Mouse (Mus musculus): ENCODE data around the gene Nup214. TPM values are rescaled to one million over a fixed set of nuclear protein-coding genes. Genes with fewer than 3 reads are reported as not detected.

Gene Nup214
- polyA plus RNA-seq, 1 experiment from 2014 or later = 63.7 TPM

DNA sequence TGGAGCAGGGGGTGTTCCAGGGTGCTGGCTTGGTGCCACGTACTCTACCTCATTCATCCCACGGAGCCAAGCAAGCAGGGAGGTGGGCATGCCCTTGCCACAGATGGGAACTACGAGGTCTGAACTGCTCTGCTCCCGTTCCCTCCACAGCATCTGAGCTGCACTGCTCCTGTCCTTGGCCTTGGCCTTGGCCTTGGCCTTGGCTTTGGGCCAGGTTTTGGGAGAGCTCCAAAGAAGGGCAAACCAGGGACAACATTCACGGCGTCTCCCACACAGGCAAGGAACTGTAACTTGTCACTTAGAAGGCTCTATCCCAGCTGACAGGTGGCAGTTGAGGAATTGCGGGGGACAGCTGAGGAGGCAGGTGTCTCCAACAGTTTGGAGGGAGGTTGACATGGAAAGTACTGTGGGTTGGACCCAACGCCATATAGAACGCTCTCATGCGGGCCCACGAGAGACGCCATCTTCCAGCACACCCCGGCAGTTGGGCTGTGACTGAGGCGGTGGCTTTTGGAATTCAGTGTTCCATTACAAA, 105.0 kb downstream of the Nup214 start:
- no peak overlapping the region for H3K27ac ChIP-seq
- H3K36me3 ChIP-seq = no peaks in the 10 kb centered on the region
- H3K9ac ChIP-seq = no peak overlapping the region
- 93% methylated on average over 14 of the region's 14 CpGs for WGBS
- H3K4me2 ChIP-seq (replicated peaks) = no peak overlapping the region
- no peak overlapping the region for H3K4me3 ChIP-seq
- ATAC-seq (ENCODE audit: low FRiP score, low read depth) = no peak
- peaks cover 29% of the 10 kb centered on the region for H3K27me3 ChIP-seq (replicated peaks)
- H3K9me3 ChIP-seq = no peaks in the 10 kb centered on the region
- peaks cover 26% of the 10 kb centered on the region for H3K4me1 ChIP-seq

DNA sequence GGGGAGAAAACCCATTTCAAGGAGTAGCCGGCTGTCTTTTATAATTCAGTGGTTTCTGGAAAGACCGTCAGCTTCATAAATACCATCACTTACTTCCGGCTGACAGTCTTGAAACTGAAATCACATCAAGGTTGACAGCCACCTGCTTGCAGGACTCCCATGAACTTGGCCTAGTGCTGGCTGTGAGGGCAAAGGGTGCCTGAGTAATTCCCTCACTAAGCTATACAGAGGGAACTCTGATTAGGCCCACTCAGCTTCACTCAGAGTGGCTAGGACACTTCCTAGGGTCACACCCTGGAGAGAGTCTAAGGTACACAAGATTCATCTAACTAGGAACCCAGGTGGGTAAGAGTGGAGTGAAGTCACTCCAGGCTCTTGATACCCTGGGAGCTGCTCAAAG, 106.4 kb downstream of the Nup214 start:
- 85% methylated on average over 3 of the region's 3 CpGs for WGBS
- H3K9me3 ChIP-seq = no peaks in the 10 kb centered on the region
- no peak overlapping the region for H3K9ac ChIP-seq
- peaks cover 28% of the 10 kb centered on the region for H3K4me1 ChIP-seq
- no peak overlapping the region for H3K4me3 ChIP-seq
- no peak for ATAC-seq (ENCODE audit: low FRiP score, low read depth)
- no peak overlapping the region for H3K4me2 ChIP-seq (replicated peaks)
- no peaks in the 10 kb centered on the region for H3K36me3 ChIP-seq
- no peak overlapping the region for H3K27ac ChIP-seq
- peaks cover 41% of the 10 kb centered on the region for H3K27me3 ChIP-seq (replicated peaks)

DNA sequence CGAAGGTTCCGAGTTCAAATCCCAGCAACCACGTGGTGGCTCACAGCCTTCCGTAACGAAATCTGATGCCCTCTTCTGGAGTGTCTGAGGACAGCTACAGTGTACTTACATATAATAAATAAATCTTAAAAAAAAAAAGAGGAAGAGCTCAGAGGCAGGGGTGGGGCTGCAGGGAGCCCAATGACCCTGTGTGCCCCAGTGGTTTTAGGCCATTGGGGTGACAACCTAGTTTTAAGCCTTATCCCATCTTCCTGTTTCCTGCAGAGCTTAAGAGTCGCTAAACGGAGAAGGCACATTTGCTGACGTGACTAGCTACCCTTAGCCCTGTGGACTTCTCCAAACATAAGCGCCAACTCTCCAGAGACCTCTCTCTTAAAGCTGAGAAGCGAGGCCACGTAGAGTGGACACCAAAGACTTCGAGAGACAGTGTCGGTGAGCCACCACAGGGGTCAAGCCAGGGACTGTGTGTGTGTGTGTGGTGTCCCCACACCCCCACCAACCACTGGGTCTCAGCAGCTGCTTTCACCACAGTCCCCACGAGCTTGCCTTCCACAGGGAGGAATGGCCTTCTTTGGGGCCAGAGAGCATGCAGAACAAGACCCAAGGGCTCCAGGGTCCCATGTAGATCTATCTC, 107.2 kb downstream of the Nup214 start:
- Histone ChIP-seq H3K27me3 (replicated peaks) (peaks cover 48% of the 10 kb centered on the region), H3K4me3 (no peak overlapping the region), H3K9me3 (no peaks in the 10 kb centered on the region), H3K4me2 (replicated peaks) (peak overlapping the region; percentile 91; the same call in 1 of the 2 replicates), H3K4me1 (peaks cover 28% of the 10 kb centered on the region), H3K27ac (no peak overlapping the region), H3K36me3 (no peaks in the 10 kb centered on the region), H3K9ac (no peak overlapping the region)
- WGBS = 87% methylated on average over 14 of the region's 14 CpGs
- ATAC-seq (ENCODE audit: low FRiP score, low read depth) = no peak

DNA sequence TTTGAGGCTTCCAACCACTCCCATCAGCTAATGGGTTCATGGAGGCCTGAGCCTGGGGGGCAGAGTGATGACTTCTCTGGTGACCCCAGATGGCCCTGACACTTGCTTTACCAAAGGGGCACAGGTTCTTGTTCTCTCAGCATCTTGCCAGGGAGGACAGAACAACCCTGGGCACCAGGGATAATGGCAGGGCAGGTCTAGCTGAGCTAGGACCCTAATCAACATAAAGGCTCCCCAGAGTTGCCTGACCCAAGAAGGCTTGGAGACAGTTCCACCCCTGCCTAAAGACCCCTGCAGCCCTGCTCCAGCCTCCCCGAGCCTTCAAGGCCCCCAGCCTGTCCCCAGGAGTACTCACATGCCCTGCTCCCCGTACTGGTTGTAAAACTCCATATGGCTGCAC, 108.0 kb downstream of the Nup214 start:
- peak overlapping the region; percentile 91 for H3K4me2 ChIP-seq (replicated peaks)
- no peak overlapping the region for H3K4me3 ChIP-seq
- H3K27ac ChIP-seq = no peak overlapping the region
- no peak overlapping the region for H3K9ac ChIP-seq
- no peaks in the 10 kb centered on the region for H3K9me3 ChIP-seq
- H3K27me3 ChIP-seq (replicated peaks) = peaks cover 56% of the 10 kb centered on the region
- H3K36me3 ChIP-seq = no peaks in the 10 kb centered on the region
- peaks cover 28% of the 10 kb centered on the region for H3K4me1 ChIP-seq
- no peak for ATAC-seq (ENCODE audit: low FRiP score, low read depth)
- WGBS = 27% methylated on average over 2 of the region's 2 CpGs

DNA sequence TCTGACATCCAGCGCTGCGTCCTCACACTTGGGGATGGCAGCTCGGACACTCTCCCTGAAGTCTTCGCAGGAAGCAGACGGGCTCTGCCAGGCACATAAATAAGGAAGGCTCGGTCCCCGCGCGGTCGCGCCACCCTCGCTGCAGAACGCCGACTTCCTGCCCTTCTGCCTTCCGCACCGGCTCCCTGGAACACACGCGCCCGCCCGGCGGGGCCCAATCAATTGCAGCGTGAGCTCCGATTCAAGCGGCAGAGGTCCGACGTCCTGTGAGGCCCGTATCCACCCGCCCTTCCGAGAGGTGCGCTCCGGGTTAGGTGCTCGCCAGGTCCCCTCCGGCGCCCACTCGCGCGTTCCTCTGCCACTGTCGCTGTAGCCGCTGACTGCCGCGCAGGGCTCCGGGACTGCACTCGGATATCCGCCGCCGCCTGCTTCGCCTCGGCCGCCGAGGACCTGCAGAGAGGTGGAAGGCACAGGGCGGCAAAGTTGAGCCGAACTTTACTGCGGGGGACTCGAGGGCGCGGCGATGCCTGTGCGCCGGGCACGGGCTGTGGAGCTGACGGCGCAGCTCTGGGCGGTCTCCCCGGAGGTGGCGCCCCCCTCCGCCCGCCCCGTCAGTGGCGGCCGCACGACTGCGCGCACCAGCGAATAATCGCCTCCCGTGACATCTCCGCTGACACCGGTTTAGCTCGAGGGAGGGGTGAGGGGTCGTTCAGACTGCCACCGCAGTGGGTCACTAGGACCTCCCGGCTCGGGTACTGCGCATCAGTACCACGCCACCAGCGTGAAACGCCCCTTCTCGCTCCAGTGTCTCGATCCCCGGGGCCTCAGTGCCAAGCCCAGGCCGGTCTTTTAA, 109.1 kb downstream of the Nup214 start:
- Histone ChIP-seq H3K9ac (peak overlapping the region; percentile 54), H3K36me3 (no peaks in the 10 kb centered on the region), H3K9me3 (no peaks in the 10 kb centered on the region), H3K4me3 (peak overlapping the region; percentile 62), H3K27me3 (replicated peaks) (peaks cover 68% of the 10 kb centered on the region), H3K27ac (no peak overlapping the region), H3K4me2 (replicated peaks) (peak overlapping the region; percentile 91), H3K4me1 (peaks cover 28% of the 10 kb centered on the region)
- WGBS = under 1% methylated on average over 91 of the region's 91 CpGs
- 0 out of 2 replicates have a peak, but pooled peaks have one; percentile 33 for ATAC-seq (ENCODE audit: low FRiP score, low read depth)

DNA sequence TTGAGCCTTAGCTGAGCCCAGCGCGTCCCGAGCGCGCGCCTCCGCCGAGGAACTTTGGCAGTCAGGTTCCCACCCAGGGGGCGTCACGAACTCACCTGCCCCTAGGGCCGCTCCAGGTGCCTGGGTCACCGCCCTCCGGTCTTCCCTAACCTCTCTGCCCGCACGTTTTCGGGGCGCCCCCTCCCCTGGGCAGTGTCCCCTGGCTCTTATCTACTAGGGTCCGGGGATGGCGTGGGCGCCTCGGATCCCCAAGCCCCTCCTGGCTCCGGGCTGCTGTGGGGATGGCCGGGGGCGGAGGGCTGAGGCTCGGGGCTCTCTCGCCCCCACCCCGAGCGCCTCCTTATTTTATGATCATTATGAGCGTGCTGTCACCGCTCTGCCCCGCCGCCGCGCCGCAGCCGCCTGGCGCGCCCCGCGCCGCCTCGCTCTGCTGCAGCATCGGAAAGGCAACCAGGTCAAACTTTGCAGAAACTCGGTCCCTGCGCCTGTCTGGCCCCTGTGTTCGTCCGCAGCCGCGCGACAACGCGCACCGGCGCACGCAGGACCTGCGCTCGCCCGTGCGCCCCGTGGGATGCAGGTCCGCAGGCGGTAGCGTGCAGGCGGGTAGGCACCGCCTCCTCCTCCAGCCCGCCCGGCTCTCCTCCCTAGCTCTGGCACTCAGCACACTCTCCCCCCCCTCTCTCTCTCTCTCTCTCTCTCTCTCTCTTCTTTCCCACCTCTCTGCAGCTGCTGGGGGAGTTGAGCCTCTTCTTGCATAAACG, 110.1 kb downstream of the Nup214 start, which contains the start of gene Fam78a:
Fam78a (minus strand) TSS at position 747 of the 761 bp plus-strand sequence.
- under 1% methylated on average over 68 of the region's 68 CpGs for WGBS

DNA sequence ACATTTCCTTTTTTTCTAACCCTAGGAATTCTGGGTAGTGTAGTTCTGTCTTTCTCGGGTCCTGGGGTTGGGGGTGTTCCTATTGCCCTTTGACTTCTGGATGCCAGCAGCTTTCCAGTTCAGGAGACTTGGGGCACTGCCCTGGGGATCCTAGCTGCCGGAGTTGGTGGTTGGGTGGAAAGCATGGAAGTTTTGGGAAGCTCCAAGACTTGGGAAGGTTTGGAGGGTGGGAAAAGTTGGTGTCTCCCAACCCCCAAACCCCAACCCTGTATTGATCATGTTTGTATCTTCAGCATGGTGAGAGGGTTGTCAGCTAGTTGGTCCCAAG, 110.6 kb downstream of the Nup214 start:
- Histone ChIP-seq H3K4me3 (peak overlapping the region; percentile 62), H3K27ac (no peak overlapping the region), H3K36me3 (no peaks in the 10 kb centered on the region), H3K9me3 (no peaks in the 10 kb centered on the region), H3K4me1 (peaks cover 31% of the 10 kb centered on the region), H3K27me3 (replicated peaks) (peaks cover 81% of the 10 kb centered on the region), H3K4me2 (replicated peaks) (peak overlapping the region; percentile 91), H3K9ac (no peak overlapping the region)
- 26% methylated on average over 2 of the region's 2 CpGs for WGBS
- no peak for ATAC-seq (ENCODE audit: low FRiP score, low read depth)

More for the DNA sequence above, 110.1 kb downstream of the Nup214 start, which contains the start of gene Fam78a:
- peak within 1 kb of the TSS; percentile 62 for H3K4me3 ChIP-seq
- H3K36me3 ChIP-seq = no peaks in the 10 kb centered on the region
- peaks cover 77% of the 10 kb centered on the region for H3K27me3 ChIP-seq (replicated peaks)
- H3K9ac ChIP-seq = peak within 1 kb of the TSS; percentile 54
- peaks cover 31% of the 10 kb centered on the region for H3K4me1 ChIP-seq
- H3K9me3 ChIP-seq = no peaks in the 10 kb centered on the region
- peak within 1 kb of the TSS; percentile 91 for H3K4me2 ChIP-seq (replicated peaks)
- peak; percentile 66; the same call in 1 of the 2 replicates for ATAC-seq (ENCODE audit: low FRiP score, low read depth)
- H3K27ac ChIP-seq = no peak within 1 kb of the TSS

DNA sequence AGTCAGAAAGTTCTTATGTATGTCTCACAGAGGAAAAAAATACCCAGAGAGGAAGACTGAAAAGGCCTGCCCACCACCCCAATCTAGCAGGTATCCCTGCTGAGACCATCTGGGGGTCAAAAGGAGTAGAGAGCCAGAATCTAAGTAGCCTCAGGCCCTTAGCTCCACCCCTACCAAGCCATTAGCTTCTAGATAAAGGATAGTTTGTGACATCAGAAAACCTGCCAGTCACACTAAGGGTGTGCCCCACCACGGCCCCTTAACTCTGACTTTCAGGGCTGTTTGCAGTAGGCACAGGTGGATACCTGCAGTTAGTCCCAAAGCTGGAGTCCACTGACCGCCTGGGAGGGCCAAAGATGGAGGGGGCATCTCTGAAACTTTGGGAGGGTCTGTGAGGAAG, 111.0 kb downstream of the Nup214 start:
- H3K9ac ChIP-seq = no peak overlapping the region
- H3K4me2 ChIP-seq (replicated peaks) = no peak overlapping the region
- H3K4me1 ChIP-seq = peaks cover 31% of the 10 kb centered on the region
- ATAC-seq (ENCODE audit: low FRiP score, low read depth) = no peak
- H3K4me3 ChIP-seq = no peak overlapping the region
- H3K9me3 ChIP-seq = no peaks in the 10 kb centered on the region
- WGBS = 74% methylated on average over 2 of the region's 2 CpGs
- H3K27ac ChIP-seq = no peak overlapping the region
- no peaks in the 10 kb centered on the region for H3K36me3 ChIP-seq
- H3K27me3 ChIP-seq (replicated peaks) = peaks cover 85% of the 10 kb centered on the region

DNA sequence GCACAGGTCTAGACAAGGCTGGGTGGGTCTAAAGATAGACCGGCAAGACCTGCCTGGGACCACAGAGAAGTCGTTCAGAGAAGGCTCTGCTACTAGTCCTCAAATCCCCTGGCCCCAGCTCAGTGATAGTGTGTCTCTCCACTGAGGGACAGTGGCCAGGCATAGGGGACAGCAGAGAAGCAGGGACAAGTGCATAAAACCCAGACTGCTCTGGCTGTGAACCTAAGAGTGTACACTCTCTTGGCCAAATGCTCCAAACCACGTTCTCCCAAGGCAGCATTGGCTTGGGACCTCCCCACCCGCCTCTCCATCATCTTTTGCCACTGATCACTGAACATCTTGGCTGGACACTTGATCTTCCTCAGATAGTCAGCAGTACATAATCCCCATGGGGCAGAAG, 113.4 kb downstream of the Nup214 start:
- Histone ChIP-seq H3K36me3 (no peaks in the 10 kb centered on the region), H3K27me3 (replicated peaks) (peaks cover 73% of the 10 kb centered on the region), H3K9ac (no peak overlapping the region), H3K9me3 (no peaks in the 10 kb centered on the region), H3K4me1 (peaks cover 26% of the 10 kb centered on the region), H3K4me2 (replicated peaks) (no peak overlapping the region), H3K27ac (no peak overlapping the region), H3K4me3 (no peak overlapping the region)
- no peak for ATAC-seq (ENCODE audit: low FRiP score, low read depth)
- WGBS = 51% methylated on average over 4 of the region's 4 CpGs

DNA sequence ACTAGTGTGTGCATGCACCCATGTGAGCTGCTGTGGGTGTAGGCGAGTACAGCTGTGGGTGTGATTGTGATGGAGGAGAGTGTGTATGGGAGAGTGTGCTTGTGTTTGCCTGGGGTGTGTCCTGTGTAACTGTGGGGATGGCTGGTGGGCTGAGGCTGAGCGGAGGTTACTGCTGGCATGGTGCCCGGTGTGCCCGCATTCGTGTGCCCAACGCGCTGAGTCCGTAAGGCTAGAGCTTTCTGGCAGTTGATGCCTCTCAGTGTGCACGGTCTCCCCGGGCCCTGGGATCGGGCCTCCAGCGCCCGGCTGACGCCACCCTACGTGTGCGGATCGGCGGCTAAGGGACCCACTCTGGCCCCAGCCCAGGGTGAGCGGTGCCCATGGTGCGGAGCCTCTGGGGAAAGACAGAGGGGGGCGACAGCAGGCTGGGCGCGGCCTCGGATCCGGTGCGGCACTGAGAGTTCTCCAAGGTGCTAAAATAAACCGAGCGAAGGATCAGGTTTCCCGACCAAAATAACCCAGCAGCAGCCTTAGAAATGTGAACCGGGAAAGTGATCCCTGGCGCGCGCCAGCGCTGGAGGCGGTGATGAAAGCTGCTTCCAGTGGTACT, 114.2 kb downstream of the Nup214 start:
- H3K27ac ChIP-seq = no peak overlapping the region
- H3K9ac ChIP-seq = peak overlapping the region; percentile 33; the same call in 1 of the 2 replicates
- 10% methylated on average over 35 of the region's 35 CpGs for WGBS
- H3K4me2 ChIP-seq (replicated peaks) = peak overlapping the region; percentile 46
- no peaks in the 10 kb centered on the region for H3K36me3 ChIP-seq
- H3K4me1 ChIP-seq = peaks cover 19% of the 10 kb centered on the region
- 0 out of 2 replicates have a peak overlapping the region, but pooled peaks have one; percentile 2 for H3K4me3 ChIP-seq
- no peak for ATAC-seq (ENCODE audit: low FRiP score, low read depth)
- peaks cover 64% of the 10 kb centered on the region for H3K27me3 ChIP-seq (replicated peaks)
- no peaks in the 10 kb centered on the region for H3K9me3 ChIP-seq

DNA sequence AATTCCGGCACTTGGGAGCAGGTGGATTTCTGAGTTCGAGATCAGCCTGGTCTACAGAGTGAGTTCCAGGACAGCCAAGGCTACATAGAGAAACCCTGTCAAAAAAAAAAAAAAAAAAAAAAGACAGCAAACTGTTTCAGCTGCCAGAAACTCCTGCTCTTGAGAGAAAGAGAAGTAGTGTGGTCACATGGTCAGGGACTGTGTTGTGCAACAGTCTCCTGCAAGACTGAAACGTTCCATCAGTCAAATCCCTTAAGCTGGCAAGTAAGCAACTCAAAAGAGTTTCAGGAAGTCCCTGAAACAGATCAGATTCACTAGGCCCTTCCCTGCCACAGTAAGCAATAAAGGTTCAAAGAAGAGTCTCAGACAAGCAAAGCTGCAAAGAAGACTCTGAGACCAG, 115.4 kb downstream of the Nup214 start:
- Histone ChIP-seq H3K4me1 (peaks cover 9% of the 10 kb centered on the region), H3K36me3 (no peaks in the 10 kb centered on the region), H3K27me3 (replicated peaks) (peaks cover 53% of the 10 kb centered on the region), H3K9ac (no peak overlapping the region), H3K27ac (no peak overlapping the region), H3K4me2 (replicated peaks) (no peak overlapping the region), H3K9me3 (no peaks in the 10 kb centered on the region), H3K4me3 (no peak overlapping the region)
- no peak for ATAC-seq (ENCODE audit: low FRiP score, low read depth)
- WGBS = 82% methylated on average over 3 of the region's 3 CpGs

All from neural tube, embryonic 12.5 days (tissue).